Mouse (Mus musculus): ENCODE results near the gene Hist1h3f. TPM values are rescaled to one million over a fixed set of nuclear protein-coding genes. Genes with fewer than 3 reads are reported as not detected.
"Not testable (repeated sequence)": the region's sequence is repeated elsewhere in the genome, so short reads cannot be mapped to it uniquely, and the experiment has no call there.

The Hist1h3f gene
- total and polyA plus RNA-seq, 2 experiments: 0.29 to 11.1 TPM

- no peaks in the 10 kb centered on the region for H3K36me3 ChIP-seq (ENCODE audit: control insufficient read depth, insufficient read depth, low read length)
Observed at GRCm38 (mm10) chr13:23529005-23529404, 14.8 kb upstream of the Hist1h3f start.

DNA sequence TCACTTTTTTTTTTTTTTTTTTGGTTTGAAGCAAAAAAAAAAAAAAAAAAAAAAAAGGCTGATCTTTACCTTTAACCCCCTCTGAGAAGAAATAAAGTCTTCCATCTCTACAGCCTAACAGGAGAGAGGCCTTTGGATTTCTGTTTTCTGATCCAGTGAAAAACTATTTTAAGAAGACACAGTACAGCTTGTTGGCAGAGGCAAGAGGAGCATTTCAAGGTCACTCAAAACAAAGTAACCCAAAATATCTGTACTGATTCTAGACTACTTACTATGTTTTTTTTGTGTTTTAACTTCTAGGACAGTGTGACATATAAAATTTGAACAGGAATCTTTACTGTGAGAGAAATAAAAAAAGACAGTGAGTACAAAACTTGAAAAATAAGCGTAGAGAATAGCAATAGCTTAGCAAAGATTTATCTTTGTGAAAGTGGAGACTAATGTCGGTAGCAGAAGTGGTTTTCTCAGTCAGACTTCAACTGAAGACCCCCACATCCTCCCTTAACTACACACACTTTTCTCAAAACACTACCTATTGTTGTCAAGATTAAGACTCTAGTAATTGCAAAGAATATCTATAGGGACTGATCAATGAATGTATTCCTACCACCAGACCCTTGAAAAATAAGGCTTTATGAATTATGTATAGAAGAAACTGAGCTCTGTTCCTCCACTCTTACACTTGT, 14.2 kb upstream of the Hist1h3f start:
- 33% methylated on average over 2 of the region's 2 CpGs for WGBS
- no peak for DNase-seq (ENCODE audit: extremely low read depth, low read depth, low spot score)
- TF ChIP-seq CTCF (IDR thresholded peaks at IDR 0.05; ENCODE audit: low read depth, low read length) (no peak), POLR2A (IDR thresholded peaks at IDR 0.05; ENCODE audit: extremely low read depth, insufficient read depth, low read length) (no peak)
- H3K27ac ChIP-seq (replicated peaks; ENCODE audit: insufficient read depth, low read depth, low read length): no peak overlapping the region
- no peaks in the 10 kb centered on the region for H3K36me3 ChIP-seq (ENCODE audit: control insufficient read depth, insufficient read depth, low read length)
- no peaks in the 10 kb centered on the region for H3K79me2 ChIP-seq (ENCODE audit: control insufficient read depth, insufficient read depth, low read length)
- peak overlapping the region; percentile 29; the same call in 1 of the 2 replicates for H3K4me3 ChIP-seq (ENCODE audit: insufficient read depth, low read depth, low read length)
- no peak overlapping the region for H3K9ac ChIP-seq (ENCODE audit: low read depth, low read length)
- H3K4me1 ChIP-seq (ENCODE audit: control insufficient read depth, insufficient read depth, low read length): peaks cover 11% of the 10 kb centered on the region
- no peaks in the 10 kb centered on the region for H3K27me3 ChIP-seq (ENCODE audit: control insufficient read depth, insufficient read depth, low read length)

More at GRCm38 (mm10) chr13:23529005-23529404, 14.8 kb upstream of the Hist1h3f start:
- Histone ChIP-seq H3K27ac (replicated peaks; ENCODE audit: insufficient read depth, low read depth, low read length) (no peak overlapping the region), H3K27me3 (ENCODE audit: control insufficient read depth, insufficient read depth, low read length) (no peaks in the 10 kb centered on the region), H3K9ac (ENCODE audit: low read depth, low read length) (no peak overlapping the region), H3K4me1 (ENCODE audit: control insufficient read depth, insufficient read depth, low read length) (peaks cover 7% of the 10 kb centered on the region), H3K79me2 (ENCODE audit: control insufficient read depth, insufficient read depth, low read length) (no peaks in the 10 kb centered on the region), H3K4me3 (ENCODE audit: insufficient read depth, low read depth, low read length) (no peak overlapping the region)
- 93% methylated on average over 5 of the region's 5 CpGs for WGBS
- DNase-seq (ENCODE audit: extremely low read depth, low read depth, low spot score): no peak
- TF ChIP-seq POLR2A (IDR thresholded peaks at IDR 0.05; ENCODE audit: extremely low read depth, insufficient read depth, low read length) (no peak), CTCF (IDR thresholded peaks at IDR 0.05; ENCODE audit: low read depth, low read length) (no peak)

DNA sequence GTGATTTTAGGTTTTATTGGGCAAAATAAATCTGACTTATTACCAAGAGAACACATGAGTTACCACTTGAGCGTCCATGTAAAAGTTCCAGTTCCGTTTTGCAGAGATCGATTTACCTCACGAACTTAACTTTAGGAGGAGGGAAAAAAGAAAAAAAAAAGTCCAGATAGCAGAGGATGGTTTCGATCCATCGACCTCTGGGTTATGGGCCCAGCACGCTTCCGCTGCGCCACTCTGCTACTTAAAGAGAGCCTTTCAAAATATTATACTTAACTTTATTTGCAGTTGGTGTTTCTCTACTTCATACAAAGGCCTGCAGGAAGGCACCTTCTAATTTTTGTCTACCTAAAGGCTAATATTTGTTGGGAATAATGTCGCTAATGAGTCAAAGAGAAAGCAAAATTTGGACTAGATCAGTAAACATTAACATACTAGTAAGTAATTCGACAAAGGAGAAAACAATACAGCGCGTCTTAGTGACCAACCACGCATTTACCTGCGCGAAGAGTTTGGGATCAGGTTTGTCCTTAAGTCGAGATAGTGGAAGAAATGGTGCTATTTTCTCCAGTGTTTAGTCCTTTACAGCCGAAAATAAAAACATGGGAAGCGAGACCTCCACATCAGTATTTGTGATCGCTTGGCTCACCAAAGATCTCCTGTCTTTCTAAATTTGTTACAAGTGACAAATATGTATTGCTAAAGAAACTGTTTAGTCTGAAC, 13.5 kb upstream of the Hist1h3f start:
- no peaks in the 10 kb centered on the region for H3K79me2 ChIP-seq (ENCODE audit: control insufficient read depth, insufficient read depth, low read length)
- H3K4me3 ChIP-seq (ENCODE audit: insufficient read depth, low read depth, low read length): peak overlapping the region; percentile 56
- no peaks in the 10 kb centered on the region for H3K27me3 ChIP-seq (ENCODE audit: control insufficient read depth, insufficient read depth, low read length)
- peak; percentile 73 for DNase-seq (ENCODE audit: extremely low read depth, low read depth, low spot score)
- peak overlapping the region; percentile 52 for H3K27ac ChIP-seq (replicated peaks; ENCODE audit: insufficient read depth, low read depth, low read length)
- under 1% methylated on average over 20 of the region's 20 CpGs for WGBS
- H3K36me3 ChIP-seq (ENCODE audit: control insufficient read depth, insufficient read depth, low read length): no peaks in the 10 kb centered on the region
- H3K9ac ChIP-seq (ENCODE audit: low read depth, low read length): peak overlapping the region; percentile 47
- TF ChIP-seq CTCF (IDR thresholded peaks at IDR 0.05; ENCODE audit: low read depth, low read length) (no peak), POLR2A (IDR thresholded peaks at IDR 0.05; ENCODE audit: extremely low read depth, insufficient read depth, low read length) (no peak)
- peaks cover 11% of the 10 kb centered on the region for H3K4me1 ChIP-seq (ENCODE audit: control insufficient read depth, insufficient read depth, low read length)

DNA sequence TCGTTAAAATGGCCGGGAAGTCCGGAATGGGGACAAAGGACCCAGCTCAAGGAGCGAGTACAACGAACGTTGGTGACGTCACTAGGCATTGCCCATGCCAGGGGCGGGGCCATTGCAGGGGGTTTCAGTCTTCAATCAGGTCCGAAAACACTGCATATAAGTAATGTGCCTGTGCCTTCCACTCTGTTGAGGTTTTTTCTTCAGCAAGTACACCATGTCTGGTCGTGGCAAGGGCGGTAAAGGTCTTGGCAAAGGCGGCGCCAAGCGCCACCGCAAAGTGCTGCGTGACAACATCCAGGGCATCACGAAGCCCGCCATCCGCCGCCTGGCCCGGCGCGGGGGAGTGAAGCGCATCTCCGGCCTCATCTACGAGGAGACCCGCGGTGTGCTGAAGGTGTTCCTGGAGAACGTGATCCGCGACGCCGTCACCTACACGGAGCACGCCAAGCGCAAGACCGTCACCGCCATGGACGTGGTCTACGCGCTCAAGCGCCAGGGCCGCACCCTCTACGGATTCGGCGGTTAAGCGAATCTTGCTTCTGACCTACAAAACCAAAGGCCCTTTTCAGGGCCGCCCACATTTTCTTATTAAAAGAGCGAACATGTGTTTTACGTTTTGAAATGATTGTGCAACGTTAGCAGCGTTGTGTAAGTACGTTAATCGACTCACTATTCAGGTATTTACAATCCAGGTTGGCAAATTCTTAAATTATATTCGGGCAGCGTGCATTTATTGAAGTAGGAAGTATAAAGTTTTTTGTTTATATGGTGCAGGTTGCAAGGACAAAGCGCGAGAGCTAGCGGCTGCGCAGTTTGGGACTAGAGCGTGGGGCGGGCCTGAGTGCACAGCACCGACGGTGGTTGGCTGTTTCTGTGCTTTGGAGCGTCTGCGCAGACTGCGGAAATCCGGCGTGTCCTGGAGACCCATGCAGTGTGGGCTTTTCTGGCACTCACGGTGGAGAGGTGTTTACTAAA, 12.7 kb upstream of the Hist1h3f start, which contains the start of gene Hist1h4h:
TSS of gene Hist1h4h (plus strand) at position 150 of the 975 bp plus-strand sequence.
- under 1% methylated on average over 61 of the region's 70 CpGs for WGBS
- DNase-seq (ENCODE audit: extremely low read depth, low read depth, low spot score): peak; percentile 93
- TF ChIP-seq CTCF (IDR thresholded peaks at IDR 0.05; ENCODE audit: low read depth, low read length) (no peak), POLR2A (IDR thresholded peaks at IDR 0.05; ENCODE audit: extremely low read depth, insufficient read depth, low read length) (peak; percentile 99)
- peak within 1 kb of the TSS; percentile 47 for H3K9ac ChIP-seq (ENCODE audit: low read depth, low read length)
- peak within 1 kb of the TSS; percentile 52 for H3K27ac ChIP-seq (replicated peaks; ENCODE audit: insufficient read depth, low read depth, low read length)
- H3K36me3 ChIP-seq (ENCODE audit: control insufficient read depth, insufficient read depth, low read length): no peaks in the 10 kb centered on the region
- H3K4me3 ChIP-seq (ENCODE audit: insufficient read depth, low read depth, low read length): peak within 1 kb of the TSS; percentile 56
- H3K79me2 ChIP-seq (ENCODE audit: control insufficient read depth, insufficient read depth, low read length): no peaks in the 10 kb centered on the region
- no peaks in the 10 kb centered on the region for H3K27me3 ChIP-seq (ENCODE audit: control insufficient read depth, insufficient read depth, low read length)
- H3K4me1 ChIP-seq (ENCODE audit: control insufficient read depth, insufficient read depth, low read length): peaks cover 11% of the 10 kb centered on the region

DNA sequence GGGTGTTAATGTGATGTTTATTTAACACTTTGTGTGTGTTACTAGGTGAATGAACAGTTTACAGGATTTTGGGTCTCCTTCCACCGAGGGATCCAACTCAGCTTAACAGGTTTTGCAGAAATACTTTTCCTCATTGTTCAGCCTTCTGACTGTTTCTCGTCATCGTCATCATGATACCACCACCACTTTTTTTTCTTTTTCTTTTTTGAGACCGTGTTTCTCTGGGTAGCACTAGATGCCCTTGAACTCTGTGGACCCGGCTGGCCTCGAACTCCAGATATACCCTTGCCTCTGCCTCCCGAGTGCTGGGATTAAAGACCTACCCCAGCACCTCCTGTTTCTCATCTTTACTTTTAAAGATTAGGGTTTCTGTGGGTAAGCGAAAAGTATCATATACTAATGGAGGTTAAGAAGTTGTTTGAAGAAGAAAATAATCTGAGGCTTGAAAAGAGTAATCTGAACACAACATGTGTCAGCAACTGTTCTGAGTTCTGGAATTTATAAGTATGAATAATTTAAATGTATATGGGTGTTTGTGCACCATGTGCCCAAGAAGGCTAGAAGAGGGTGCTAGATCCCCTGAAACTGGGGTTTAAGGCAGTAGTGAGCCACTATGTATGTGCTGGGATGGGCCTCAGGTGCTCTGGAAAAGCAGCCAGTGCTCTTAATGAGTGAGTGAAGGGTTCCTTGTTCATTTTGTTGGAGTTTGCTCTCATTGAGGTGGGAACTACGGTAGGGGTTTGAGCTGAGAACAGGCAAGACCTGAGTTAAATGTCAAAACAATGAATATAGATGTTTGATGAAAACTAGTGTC, 11.4 kb upstream of the Hist1h3f start:
- TF ChIP-seq POLR2A (IDR thresholded peaks at IDR 0.05; ENCODE audit: extremely low read depth, insufficient read depth, low read length) (no peak), CTCF (IDR thresholded peaks at IDR 0.05; ENCODE audit: low read depth, low read length) (no peak)
- Histone ChIP-seq H3K36me3 (ENCODE audit: control insufficient read depth, insufficient read depth, low read length) (no peaks in the 10 kb centered on the region), H3K27ac (replicated peaks; ENCODE audit: insufficient read depth, low read depth, low read length) (peak overlapping the region; percentile 27; the same call in 1 of the 2 replicates), H3K79me2 (ENCODE audit: control insufficient read depth, insufficient read depth, low read length) (no peaks in the 10 kb centered on the region), H3K4me3 (ENCODE audit: insufficient read depth, low read depth, low read length) (peak overlapping the region; percentile 56), H3K27me3 (ENCODE audit: control insufficient read depth, insufficient read depth, low read length) (no peaks in the 10 kb centered on the region), H3K4me1 (ENCODE audit: control insufficient read depth, insufficient read depth, low read length) (peaks cover 11% of the 10 kb centered on the region), H3K9ac (ENCODE audit: low read depth, low read length) (peak overlapping the region; percentile 31; the same call in 1 of the 2 replicates)
- WGBS: 17% methylated on average over 9 of the region's 9 CpGs
- peak; percentile 21 for DNase-seq (ENCODE audit: extremely low read depth, low read depth, low spot score)

GRCm38 (mm10) chr13:23533560-23534367, 10.1 kb upstream of the Hist1h3f start, which contains the start of gene Hist1h2af:
Gene Hist1h2af (plus strand): TSS chr13:23533906.
- not testable (repeated sequence) for H3K36me3 ChIP-seq (ENCODE audit: control insufficient read depth, insufficient read depth, low read length); H3K79me2 ChIP-seq (ENCODE audit: control insufficient read depth, insufficient read depth, low read length); H3K27me3 ChIP-seq (ENCODE audit: control insufficient read depth, insufficient read depth, low read length)
- under 1% methylated on average over 31 of the region's 53 CpGs for WGBS
- peaks cover 11% of the 10 kb centered on the region for H3K4me1 ChIP-seq (ENCODE audit: control insufficient read depth, insufficient read depth, low read length)
- peak; percentile 83 for DNase-seq (ENCODE audit: extremely low read depth, low read depth, low spot score)
- H3K27ac ChIP-seq (replicated peaks; ENCODE audit: insufficient read depth, low read depth, low read length): peak within 1 kb of the TSS; percentile 61
- peak within 1 kb of the TSS; percentile 52 for H3K4me3 ChIP-seq (ENCODE audit: insufficient read depth, low read depth, low read length)
- peak within 1 kb of the TSS; percentile 31; the same call in 1 of the 2 replicates for H3K9ac ChIP-seq (ENCODE audit: low read depth, low read length)

Data from liver, adult 2 months (tissue).